Mouse (Mus musculus) kidney, adult 2 months (tissue): Measurements from ENCODE around the gene Mrps34. TPM values are rescaled to one million over a fixed set of nuclear protein-coding genes. Genes with fewer than 3 reads are reported as not detected.

Source experiments
- DNase-seq: peaks from one replicate; pipeline ENCODE4 v3.0.0; 2021
- H3K27ac ChIP-seq: fragments of 200-500 bp; 2 replicates; pipeline ENCODE4 v1.5.1; 2012; ENCODE audit warnings: low read depth, low read length, control low read depth, inconsistent platforms; ENCODE audit not compliant: insufficient read depth
- H3K27me3 ChIP-seq: fragments of 200-500 bp; replicated peaks from 2 replicates; pipeline ENCODE4 v1.6.1; 2012; ENCODE audit warnings: mild to moderate bottlenecking, moderate library complexity, low read length, inconsistent platforms; ENCODE audit not compliant: control insufficient read depth, insufficient read depth
- H3K36me3 ChIP-seq: fragments of 200-500 bp; 2 replicates; pipeline ENCODE4 v1.6.1; 2012; ENCODE audit warnings: mild to moderate bottlenecking, moderate library complexity, low read length, inconsistent platforms; ENCODE audit not compliant: control insufficient read depth, insufficient read depth
- H3K4me1 ChIP-seq: fragments of 200-500 bp; 2 replicates; pipeline ENCODE4 v1.6.1; 2011; ENCODE audit warnings: low read length; ENCODE audit not compliant: control insufficient read depth, insufficient read depth
- H3K4me3 ChIP-seq: fragments of 200-500 bp; 2 replicates; pipeline ENCODE4 v1.5.1; 2011; ENCODE audit warnings: mild to moderate bottlenecking, low read depth, low read length, control low read depth; ENCODE audit not compliant: insufficient read depth
- CTCF ChIP-seq: fragments of 200-500 bp; conservative IDR thresholded peaks from 2 replicates; pipeline ENCODE4 v1.5.1; 2011; ENCODE audit warnings: low read depth, mild to moderate bottlenecking, control low read depth, low read length, moderate library complexity, mixed read lengths; ENCODE audit not compliant: insufficient read depth, insufficient read length
- POLR2A ChIP-seq: fragments of 200-500 bp; IDR thresholded peaks from one replicate; pipeline ENCODE4 v1.6.1; 2011; ENCODE audit warnings: low read depth, low read length, control low read depth
- WGBS: fragments of 180-500 bp; shearing (Covaris S2); methylation state at CpG from one replicate; pipeline ENCODE4 v1.1.7; 2018; 5-methylcytosine and 5-hydroxymethylcytosine counted together
- polyA plus RNA-seq: library from polyadenylated mRNA; depleted of rRNA; stranded (reverse); fragments of >200 nt; gene quantifications from 2 replicates; pipeline ENCODE4 v1.2.3, GENCODE M21; 2012

The Mrps34 gene
- polyA plus RNA-seq, 1 experiment: 162 TPM

GRCm38 (mm10) chr17:24900014-24900413 lies 5.1 kb downstream of the Mrps34 start:
- DNase-seq: no peak
- Histone ChIP-seq H3K27me3 (no peaks in the 10 kb centered on the region), H3K36me3 (peaks cover 4% of the 10 kb centered on the region; the same call in 1 of the 2 replicates), H3K27ac (no peak overlapping the region), H3K4me3 (no peak overlapping the region), H3K4me1 (peaks cover 5% of the 10 kb centered on the region; the same call in 1 of the 2 replicates)
- 92% methylated on average over 6 of the region's 6 CpGs for WGBS
- TF ChIP-seq POLR2A (no peak), CTCF (no peak)

DNA sequence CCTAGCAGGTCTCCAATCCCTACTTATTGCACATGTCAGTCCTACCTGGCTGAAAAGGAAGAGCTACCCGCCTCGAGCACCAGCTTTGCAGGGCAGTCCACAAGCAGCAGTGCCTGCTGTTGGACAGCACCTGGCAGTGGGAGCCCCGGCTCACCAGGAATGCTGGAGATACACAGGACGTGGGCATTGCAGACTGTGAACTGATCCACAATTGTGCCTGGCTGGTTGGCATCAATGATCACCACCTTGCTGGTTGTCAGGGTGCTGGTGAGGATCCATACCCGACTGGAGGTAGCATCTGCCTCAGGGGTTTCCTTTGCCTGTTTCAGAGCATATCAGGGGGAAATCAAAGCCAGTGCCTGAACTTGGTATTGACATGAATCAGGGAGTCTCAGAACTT lies 7.2 kb downstream of the Mrps34 start:
- H3K4me3 ChIP-seq: no peak overlapping the region
- H3K27me3 ChIP-seq: no peaks in the 10 kb centered on the region
- no peak overlapping the region for H3K27ac ChIP-seq
- no peak for TF ChIP-seq POLR2A
- no peak for TF ChIP-seq CTCF
- WGBS: 93% methylated on average over 5 of the region's 5 CpGs
- H3K4me1 ChIP-seq: peaks cover 2% of the 10 kb centered on the region; the same call in 1 of the 2 replicates
- DNase-seq: no peak
- H3K36me3 ChIP-seq: peaks cover 4% of the 10 kb centered on the region; the same call in 1 of the 2 replicates

- peaks cover 4% of the 10 kb centered on the region; the same call in 1 of the 2 replicates for H3K36me3 ChIP-seq
- WGBS: 63% methylated on average over 9 of the region's 9 CpGs
These were observed 8.0 kb downstream of the Mrps34 start for GRCm38 (mm10) chr17:24902671-24903474.

GRCm38 (mm10) chr17:24903767-24904166 lies 8.9 kb downstream of the Mrps34 start:
- no peak for DNase-seq
- no peak overlapping the region for H3K27ac ChIP-seq
- TF ChIP-seq CTCF (no peak), POLR2A (no peak)
- H3K4me1 ChIP-seq: no peaks in the 10 kb centered on the region
- H3K27me3 ChIP-seq: no peaks in the 10 kb centered on the region
- WGBS: 90% methylated on average over 9 of the region's 9 CpGs
- H3K4me3 ChIP-seq: no peak overlapping the region
- H3K36me3 ChIP-seq: peaks cover 4% of the 10 kb centered on the region

More at GRCm38 (mm10) chr17:24902671-24903474, 8.0 kb downstream of the Mrps34 start:
- no peaks in the 10 kb centered on the region for H3K4me1 ChIP-seq
- DNase-seq: no peak
- H3K4me3 ChIP-seq: no peak overlapping the region
- no peak for TF ChIP-seq POLR2A
- TF ChIP-seq CTCF: peak; percentile 47
- no peaks in the 10 kb centered on the region for H3K27me3 ChIP-seq
- H3K27ac ChIP-seq: no peak overlapping the region

DNA sequence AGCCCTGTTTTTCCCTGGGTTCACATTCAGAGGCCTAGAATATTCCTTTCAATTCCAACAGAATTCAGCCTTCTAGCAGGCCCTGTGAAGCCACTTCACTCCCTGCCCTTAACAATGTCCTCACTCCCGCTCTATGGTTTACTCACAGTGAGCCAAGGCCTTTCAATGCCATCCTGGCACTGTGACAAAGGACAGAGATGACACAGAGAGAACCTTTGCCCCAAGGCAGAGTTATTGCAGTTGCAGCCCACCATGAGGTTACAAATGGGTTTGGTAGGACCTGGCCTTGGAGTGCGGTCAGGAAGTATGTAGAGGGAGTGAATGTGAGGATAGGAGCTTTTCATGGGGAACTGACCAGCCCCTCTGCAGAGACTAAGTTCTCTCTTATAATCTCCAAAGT lies 12.7 kb downstream of the Mrps34 start:
- Histone ChIP-seq H3K36me3 (peaks cover 2% of the 10 kb centered on the region), H3K4me1 (no peaks in the 10 kb centered on the region), H3K27me3 (no peaks in the 10 kb centered on the region), H3K4me3 (no peak overlapping the region), H3K27ac (no peak overlapping the region)
- TF ChIP-seq POLR2A (no peak), CTCF (no peak)
- DNase-seq: no peak
- WGBS: 84% methylated on average over 2 of the region's 2 CpGs

DNA sequence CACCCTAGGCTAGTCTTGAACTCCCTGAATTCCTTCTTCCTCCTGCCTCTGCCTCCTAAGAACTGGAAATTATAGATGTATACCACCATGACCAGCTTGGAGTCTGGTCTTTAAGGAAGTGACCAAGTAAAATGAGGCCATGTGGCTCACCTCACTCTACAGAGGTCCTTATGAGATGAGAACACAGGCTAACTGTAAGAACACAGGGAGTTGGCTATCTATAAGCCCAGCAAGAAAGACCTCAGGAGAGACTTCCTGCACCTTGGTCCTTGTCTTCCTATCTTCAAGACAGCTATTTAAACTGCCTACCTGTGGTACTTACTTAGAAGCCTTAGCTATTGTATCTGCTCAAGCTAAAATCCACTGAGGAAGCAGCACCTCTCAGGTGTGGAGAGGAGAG lies 19.1 kb downstream of the Mrps34 start:
- no peaks in the 10 kb centered on the region; the same call in none of the 2 replicates for H3K36me3 ChIP-seq
- DNase-seq: no peak

GRCm38 (mm10) chr17:24923246-24923645 lies 28.3 kb downstream of the Mrps34 start:
- no peak overlapping the region for H3K27ac ChIP-seq
- H3K4me1 ChIP-seq: no peaks in the 10 kb centered on the region
- TF ChIP-seq CTCF: no peak
- no peak for TF ChIP-seq POLR2A
- H3K27me3 ChIP-seq: no peaks in the 10 kb centered on the region
- no peak overlapping the region for H3K4me3 ChIP-seq
- peaks cover 3% of the 10 kb centered on the region for H3K36me3 ChIP-seq
- DNase-seq: no peak
- WGBS: 89% methylated on average over 1 of the region's 1 CpGs

More for the DNA sequence above, 19.1 kb downstream of the Mrps34 start:
- H3K4me1 ChIP-seq: no peaks in the 10 kb centered on the region
- no peaks in the 10 kb centered on the region for H3K27me3 ChIP-seq
- no peak overlapping the region for H3K4me3 ChIP-seq
- TF ChIP-seq POLR2A: no peak
- TF ChIP-seq CTCF: no peak
- no peak overlapping the region for H3K27ac ChIP-seq
